Mouse (Mus musculus): ENCODE measurements around the gene Rnf208. TPM values are rescaled to one million over a fixed set of nuclear protein-coding genes. Genes with fewer than 3 reads are reported as not detected.

Gene Rnf208
- polyA plus RNA-seq, 1 experiment = 427 TPM

- 82% methylated on average over 3 of the region's 3 CpGs for WGBS
- Histone ChIP-seq H3K27me3 (ENCODE audit: control insufficient read depth, insufficient read depth, low read length) (no peaks in the 10 kb centered on the region), H3K27ac (ENCODE audit: insufficient read depth, low read length) (no peak within 1 kb of the TSS), H3K4me3 (replicated peaks; ENCODE audit: insufficient read depth, low read depth, low read length) (no peak within 1 kb of the TSS), H3K4me1 (ENCODE audit: control insufficient read depth, insufficient read depth, low read length) (peaks cover under 1% of the 10 kb centered on the region; the same call in 1 of the 2 replicates)
- no peak for TF ChIP-seq POLR2A (IDR thresholded peaks at IDR 0.05; ENCODE audit: borderline replicate concordance, insufficient read depth, low read length)
- TF ChIP-seq CTCF (IDR thresholded peaks at IDR 0.05; ENCODE audit: borderline replicate concordance, insufficient read depth, low read depth, low read length) = no peak
- no peak for DNase-seq
Observed at GRCm38 (mm10) chr2:25234050-25234449, 8.0 kb upstream of the Rnf208 start, which contains the start of gene Slc34a3. TSS of gene Slc34a3 (minus strand) at chr2:25234364.

- H3K4me1 ChIP-seq (ENCODE audit: control insufficient read depth, insufficient read depth, low read length) = no peaks in the 10 kb centered on the region
- no peak overlapping the region for H3K4me3 ChIP-seq (replicated peaks; ENCODE audit: insufficient read depth, low read depth, low read length)
- H3K27ac ChIP-seq (ENCODE audit: insufficient read depth, low read length) = no peak overlapping the region
- DNase-seq = no peak
- 70% methylated on average over 5 of the region's 5 CpGs for WGBS
- no peaks in the 10 kb centered on the region for H3K27me3 ChIP-seq (ENCODE audit: control insufficient read depth, insufficient read depth, low read length)
- no peak for TF ChIP-seq CTCF (IDR thresholded peaks at IDR 0.05; ENCODE audit: borderline replicate concordance, insufficient read depth, low read depth, low read length)
Observed at GRCm38 (mm10) chr2:25234551-25235220, 7.4 kb upstream of the Rnf208 start.

GRCm38 (mm10) chr2:25236614-25237013 lies 5.4 kb upstream of the Rnf208 start, which contains the start of gene Rnf224:
TSS of gene Rnf224 (minus strand) at chr2:25236787.
- no peak for DNase-seq
- no peaks in the 10 kb centered on the region for H3K27me3 ChIP-seq (ENCODE audit: control insufficient read depth, insufficient read depth, low read length)
- WGBS = 43% methylated on average over 8 of the region's 8 CpGs
- TF ChIP-seq POLR2A (IDR thresholded peaks at IDR 0.05; ENCODE audit: borderline replicate concordance, insufficient read depth, low read length) = no peak
- TF ChIP-seq CTCF (IDR thresholded peaks at IDR 0.05; ENCODE audit: borderline replicate concordance, insufficient read depth, low read depth, low read length) = no peak
- H3K4me1 ChIP-seq (ENCODE audit: control insufficient read depth, insufficient read depth, low read length) = peaks cover 11% of the 10 kb centered on the region
- no peak within 1 kb of the TSS for H3K27ac ChIP-seq (ENCODE audit: insufficient read depth, low read length)
- no peak within 1 kb of the TSS for H3K4me3 ChIP-seq (replicated peaks; ENCODE audit: insufficient read depth, low read depth, low read length)

- H3K4me1 ChIP-seq (ENCODE audit: control insufficient read depth, insufficient read depth, low read length) = peaks cover 11% of the 10 kb centered on the region
- H3K4me3 ChIP-seq (replicated peaks; ENCODE audit: insufficient read depth, low read depth, low read length) = no peak overlapping the region
- DNase-seq = no peak
- TF ChIP-seq POLR2A (IDR thresholded peaks at IDR 0.05; ENCODE audit: borderline replicate concordance, insufficient read depth, low read length) (no peak), CTCF (IDR thresholded peaks at IDR 0.05; ENCODE audit: borderline replicate concordance, insufficient read depth, low read depth, low read length) (no peak)
- no peak overlapping the region for H3K27ac ChIP-seq (ENCODE audit: insufficient read depth, low read length)
- 59% methylated on average over 4 of the region's 4 CpGs for WGBS
- H3K27me3 ChIP-seq (ENCODE audit: control insufficient read depth, insufficient read depth, low read length) = no peaks in the 10 kb centered on the region
Observed at GRCm38 (mm10) chr2:25237522-25237921, 4.5 kb upstream of the Rnf208 start.

- no peaks in the 10 kb centered on the region for H3K27me3 ChIP-seq (ENCODE audit: control insufficient read depth, insufficient read depth, low read length)
- no peak overlapping the region for H3K27ac ChIP-seq (ENCODE audit: insufficient read depth, low read length)
- H3K4me1 ChIP-seq (ENCODE audit: control insufficient read depth, insufficient read depth, low read length) = peaks cover 11% of the 10 kb centered on the region
- TF ChIP-seq POLR2A (IDR thresholded peaks at IDR 0.05; ENCODE audit: borderline replicate concordance, insufficient read depth, low read length) = no peak
- H3K4me3 ChIP-seq (replicated peaks; ENCODE audit: insufficient read depth, low read depth, low read length) = no peak overlapping the region
- no peak for DNase-seq
Observed at GRCm38 (mm10) chr2:25238106-25238505, 3.9 kb upstream of the Rnf208 start.

- no peak for DNase-seq
- Histone ChIP-seq H3K4me1 (ENCODE audit: control insufficient read depth, insufficient read depth, low read length) (peaks cover 25% of the 10 kb centered on the region), H3K27me3 (ENCODE audit: control insufficient read depth, insufficient read depth, low read length) (no peaks in the 10 kb centered on the region), H3K27ac (ENCODE audit: insufficient read depth, low read length) (no peak overlapping the region), H3K4me3 (replicated peaks; ENCODE audit: insufficient read depth, low read depth, low read length) (no peak overlapping the region)
- TF ChIP-seq POLR2A (IDR thresholded peaks at IDR 0.05; ENCODE audit: borderline replicate concordance, insufficient read depth, low read length) (no peak), CTCF (IDR thresholded peaks at IDR 0.05; ENCODE audit: borderline replicate concordance, insufficient read depth, low read depth, low read length) (no peak)
- 81% methylated on average over 3 of the region's 3 CpGs for WGBS
Observed at GRCm38 (mm10) chr2:25239766-25240165, 2.3 kb upstream of the Rnf208 start.

GRCm38 (mm10) chr2:25240310-25240709 lies 1.7 kb upstream of the Rnf208 start:
- H3K4me1 ChIP-seq (ENCODE audit: control insufficient read depth, insufficient read depth, low read length) = peaks cover 31% of the 10 kb centered on the region
- H3K4me3 ChIP-seq (replicated peaks; ENCODE audit: insufficient read depth, low read depth, low read length) = peak overlapping the region; percentile 35
- no peak for DNase-seq
- 63% methylated on average over 8 of the region's 8 CpGs for WGBS
- no peaks in the 10 kb centered on the region for H3K27me3 ChIP-seq (ENCODE audit: control insufficient read depth, insufficient read depth, low read length)
- TF ChIP-seq CTCF (IDR thresholded peaks at IDR 0.05; ENCODE audit: borderline replicate concordance, insufficient read depth, low read depth, low read length) (no peak), POLR2A (IDR thresholded peaks at IDR 0.05; ENCODE audit: borderline replicate concordance, insufficient read depth, low read length) (no peak)
- no peak overlapping the region for H3K27ac ChIP-seq (ENCODE audit: insufficient read depth, low read length)

- whole genome bisulfite sequencing = 1% methylated on average over 29 of the region's 29 CpGs
- Histone ChIP-seq H3K27ac (ENCODE audit: insufficient read depth, low read length) (peak overlapping the region; percentile 80; the same call in 1 of the 2 replicates), H3K4me1 (ENCODE audit: control insufficient read depth, insufficient read depth, low read length) (peaks cover 36% of the 10 kb centered on the region), H3K27me3 (ENCODE audit: control insufficient read depth, insufficient read depth, low read length) (no peaks in the 10 kb centered on the region), H3K4me3 (replicated peaks; ENCODE audit: insufficient read depth, low read depth, low read length) (peak overlapping the region; percentile 77)
- DNase-seq = peak; percentile 71 to 81
- TF ChIP-seq CTCF (IDR thresholded peaks at IDR 0.05; ENCODE audit: borderline replicate concordance, insufficient read depth, low read depth, low read length) = no peak
- TF ChIP-seq POLR2A (IDR thresholded peaks at IDR 0.05; ENCODE audit: borderline replicate concordance, insufficient read depth, low read length) = peak; percentile 44; the same call in 1 of the 2 replicates
Observed at GRCm38 (mm10) chr2:25240723-25241437, 1.2 kb upstream of the Rnf208 start.

Data from cerebellum, adult 2 months (tissue).